Mouse (Mus musculus) C2C12 (cell line): ENCODE data around the gene Tmem35b.

Source experiments
- CTCF ChIP-seq: IDR thresholded peaks from one replicate; pipeline ENCODE4 v1.5.1; 2011; ENCODE audit not compliant: control insufficient read depth, insufficient read depth, insufficient read length
- MAX ChIP-seq: IDR thresholded peaks from one replicate; pipeline ENCODE4 v1.6.1; 2011; ENCODE audit warnings: mild to moderate bottlenecking, control low read depth

DNA sequence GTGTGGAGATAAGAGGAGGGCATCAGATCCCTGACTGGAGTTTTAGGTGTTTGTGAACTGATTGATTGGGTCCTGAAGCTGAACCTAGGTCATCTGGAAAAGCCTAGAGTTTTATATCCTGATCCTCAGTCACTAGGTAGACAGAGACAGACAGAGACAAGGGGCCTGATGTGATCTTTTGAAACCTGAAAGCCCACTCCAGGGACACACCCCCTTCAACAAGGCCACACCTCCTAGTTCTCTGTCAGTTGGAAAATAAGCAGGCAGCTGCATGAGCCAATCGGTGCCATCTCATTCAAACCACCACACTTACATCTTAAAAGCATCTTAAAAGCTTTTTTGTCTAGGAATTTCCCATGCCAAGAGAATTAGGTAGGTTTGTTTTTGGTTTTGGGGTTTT lies 42.7 kb upstream of the Tmem35b start:
- TF ChIP-seq CTCF, result no peak
- no peak for TF ChIP-seq MAX
